Mouse (Mus musculus): ENCODE data around the gene Vsig2. TPM values are rescaled to one million over a fixed set of nuclear protein-coding genes. Genes with fewer than 3 reads are reported as not detected.

Vsig2 gene
- polyA plus RNA-seq, 1 experiment, result 11.8 TPM

- DNase-seq (ENCODE audit: low read depth), result no peak
Measured at GRCm38 (mm10) chr9:37536851-37537250, 2.2 kb upstream of the Vsig2 start.

- DNase-seq (ENCODE audit: low read depth), result no peak
Measured at GRCm38 (mm10) chr9:37537658-37538250, 1.3 kb upstream of the Vsig2 start.

GRCm38 (mm10) chr9:37540226-37540625, 1.2 kb downstream of the Vsig2 start:
- DNase-seq (ENCODE audit: low read depth), result no peak

GRCm38 (mm10) chr9:37540701-37541575, 1.9 kb downstream of the Vsig2 start:
- DNase-seq (ENCODE audit: low read depth), result no peak

GRCm38 (mm10) chr9:37541851-37542642, 3.0 kb downstream of the Vsig2 start:
- no peak for DNase-seq (ENCODE audit: low read depth)

GRCm38 (mm10) chr9:37543869-37544440, 4.9 kb downstream of the Vsig2 start:
- DNase-seq (ENCODE audit: low read depth), result no peak

- no peak for DNase-seq (ENCODE audit: low read depth)
Measured at GRCm38 (mm10) chr9:37544447-37545165, 5.6 kb downstream of the Vsig2 start.

- DNase-seq (ENCODE audit: low read depth), result no peak
Measured at GRCm38 (mm10) chr9:37545166-37545610, 6.1 kb downstream of the Vsig2 start.

- DNase-seq (ENCODE audit: low read depth), result no peak
Measured at GRCm38 (mm10) chr9:37545847-37546452, 6.9 kb downstream of the Vsig2 start.

GRCm38 (mm10) chr9:37546889-37547288, 7.8 kb downstream of the Vsig2 start:
- DNase-seq (ENCODE audit: low read depth), result no peak

GRCm38 (mm10) chr9:37550435-37550834, 11.4 kb downstream of the Vsig2 start:
- DNase-seq (ENCODE audit: low read depth), result no peak

- DNase-seq (ENCODE audit: low read depth), result no peak
Measured at GRCm38 (mm10) chr9:37551751-37552531, 12.9 kb downstream of the Vsig2 start.

- no peak for DNase-seq (ENCODE audit: low read depth)
Measured at GRCm38 (mm10) chr9:37552536-37553293, 13.7 kb downstream of the Vsig2 start, which contains the start of gene Nrgn. Nrgn (minus strand) TSS chr9:37552904.

- no peak for DNase-seq (ENCODE audit: low read depth)
Measured at GRCm38 (mm10) chr9:37554279-37554678, 15.2 kb downstream of the Vsig2 start.

GRCm38 (mm10) chr9:37554838-37555748, 16.0 kb downstream of the Vsig2 start, which contains the start of gene Siae:
Siae (plus strand) TSS chr9:37555698.
- no peak for DNase-seq (ENCODE audit: low read depth)

- DNase-seq (ENCODE audit: low read depth), result no peak
Measured at GRCm38 (mm10) chr9:37556366-37556765, 17.3 kb downstream of the Vsig2 start.

- DNase-seq (ENCODE audit: low read depth), result no peak
Measured at GRCm38 (mm10) chr9:37560617-37561016, 21.6 kb downstream of the Vsig2 start.

- DNase-seq (ENCODE audit: low read depth), result no peak
Measured at GRCm38 (mm10) chr9:37563805-37564204, 24.8 kb downstream of the Vsig2 start.

Data from gonadal fat pad, adult 2 months (tissue).